Mouse (Mus musculus) kidney, postnatal 0 days (tissue): Measurements from ENCODE around the gene Cdc73. TPM values are rescaled to one million over a fixed set of nuclear protein-coding genes. Genes with fewer than 3 reads are reported as not detected.

Source experiments
- ATAC-seq: fragments of 200-750 bp; cut with Nextera tagmentation; replicated peaks from 2 replicates; pipeline ENCODE4 v1.8.0; 2017; ENCODE audit warnings: low read depth, moderate number of reproducible peaks, moderate TSS enrichment, moderate library complexity; ENCODE audit not compliant: low FRiP score
- DNase-seq: peaks from one replicate; pipeline ENCODE4 v3.0.0-alpha.2; 2016; ENCODE audit warnings: low spot score
- H3K27ac ChIP-seq: fragments of 300-500 bp; sonication (generic); 2 replicates; pipeline ENCODE4 v1.5.1; 2014; ENCODE audit warnings: mild to moderate bottlenecking
- H3K27me3 ChIP-seq: fragments of 300-500 bp; sonication (generic); 2 replicates; pipeline ENCODE4 v1.6.1; 2014; ENCODE audit warnings: low read length, mixed read lengths; ENCODE audit not compliant: insufficient read depth
- H3K36me3 ChIP-seq: fragments of 300-500 bp; sonication (generic); 2 replicates; pipeline ENCODE4 v1.6.1; 2014; ENCODE audit warnings: low read length, mixed read lengths; ENCODE audit not compliant: insufficient read depth
- H3K4me1 ChIP-seq: fragments of 300-500 bp; sonication (generic); replicated peaks from 2 replicates; pipeline ENCODE4 v1.6.1; 2014; ENCODE audit warnings: antibody characterized with exemption, low read length, mixed read lengths; ENCODE audit not compliant: insufficient read depth
- H3K4me2 ChIP-seq: fragments of 300-500 bp; sonication (generic); 2 replicates; pipeline ENCODE4 v1.6.1; 2014; ENCODE audit warnings: mild to moderate bottlenecking, low read length, moderate library complexity, mixed read lengths
- H3K4me3 ChIP-seq: fragments of 300-500 bp; sonication (generic); replicated peaks from 2 replicates; pipeline ENCODE4 v1.5.1; 2014; ENCODE audit warnings: low read depth, low read length
- H3K9ac ChIP-seq: fragments of 300-500 bp; sonication (generic); 2 replicates; pipeline ENCODE4 v1.6.1; 2014; ENCODE audit warnings: low read depth, low read length
- H3K9me3 ChIP-seq: fragments of 300-500 bp; sonication (generic); replicated peaks from 2 replicates; pipeline ENCODE4 v1.6.1; 2016; ENCODE audit warnings: low read length, inconsistent platforms, mixed read lengths
- CTCF ChIP-seq: IDR thresholded peaks from 2 replicates; pipeline ENCODE4 v1.5.1; 2016; ENCODE audit warnings: antibody characterized with exemption, low read depth, mild to moderate bottlenecking, moderate library complexity
- WGBS: fragments of 180-500 bp; shearing (Covaris S2); extraction: QIAGEN DNeasy Blood & Tissue Kit; methylation state at CpG from one replicate; pipeline ENCODE4 v1.1.7; 2014; 5-methylcytosine and 5-hydroxymethylcytosine counted together
- polyA plus RNA-seq: library from polyadenylated mRNA; unstranded; fragments of >200 nt; fragmentation: Nextera tagmentation; extraction: Ambion mirVana; gene quantifications from 2 replicates; pipeline ENCODE4 v1.2.1, GENCODE M21; 2015

The Cdc73 gene
- polyA plus RNA-seq, 1 experiment from 2014 or later = 20.4 TPM

GRCm38 (mm10) chr1:143645386-143645785, 57.3 kb downstream of the Cdc73 start:
- H3K27ac ChIP-seq = no peak overlapping the region

GRCm38 (mm10) chr1:143644221-143644620, 58.5 kb downstream of the Cdc73 start:
- no peaks in the 10 kb centered on the region for H3K36me3 ChIP-seq
- WGBS = 98% methylated on average over 2 of the region's 2 CpGs
- no peak overlapping the region for H3K4me2 ChIP-seq
- no peak overlapping the region for H3K27ac ChIP-seq
- DNase-seq (peak; percentile 91), ATAC-seq (no peak)
- peak; percentile 80 for TF ChIP-seq CTCF
- no peak overlapping the region for H3K9ac ChIP-seq
- no peak overlapping the region for H3K4me3 ChIP-seq
- H3K27me3 ChIP-seq = no peaks in the 10 kb centered on the region
- no peaks in the 10 kb centered on the region for H3K9me3 ChIP-seq
- H3K4me1 ChIP-seq = no peaks in the 10 kb centered on the region

More at GRCm38 (mm10) chr1:143645386-143645785, 57.3 kb downstream of the Cdc73 start:
- no peak for DNase-seq
- no peaks in the 10 kb centered on the region for H3K36me3 ChIP-seq
- H3K4me1 ChIP-seq = no peaks in the 10 kb centered on the region
- H3K4me3 ChIP-seq = no peak overlapping the region
- no peak overlapping the region for H3K9ac ChIP-seq
- no peak for TF ChIP-seq CTCF
- no peak overlapping the region for H3K4me2 ChIP-seq
- no peaks in the 10 kb centered on the region for H3K9me3 ChIP-seq
- ATAC-seq = no peak
- WGBS = 65% methylated on average over 4 of the region's 4 CpGs
- H3K27me3 ChIP-seq = no peaks in the 10 kb centered on the region

- whole genome bisulfite sequencing = 53% methylated on average over 15 of the region's 15 CpGs
- Histone ChIP-seq H3K4me3 (no peak within 1 kb of the TSS), H3K9ac (no peak within 1 kb of the TSS), H3K9me3 (no peaks in the 10 kb centered on the region), H3K4me2 (peak within 1 kb of the TSS; percentile 33), H3K27ac (no peak within 1 kb of the TSS), H3K27me3 (no peaks in the 10 kb centered on the region), H3K4me1 (no peaks in the 10 kb centered on the region), H3K36me3 (no peaks in the 10 kb centered on the region)
- ATAC-seq (no peak), DNase-seq (no peak)
- TF ChIP-seq CTCF = no peak
Measured at GRCm38 (mm10) chr1:143640650-143641407, 61.9 kb downstream of the Cdc73 start, which contains the start of gene B3galt2. B3galt2 (plus strand) TSS chr1:143640664.

- no peaks in the 10 kb centered on the region for H3K4me1 ChIP-seq
- 64% methylated on average over 2 of the region's 2 CpGs for WGBS
- TF ChIP-seq CTCF = no peak
- no peaks in the 10 kb centered on the region for H3K36me3 ChIP-seq
- H3K9me3 ChIP-seq = no peaks in the 10 kb centered on the region
- ATAC-seq = no peak
- no peak overlapping the region for H3K27ac ChIP-seq
- no peak for DNase-seq
- H3K4me2 ChIP-seq = no peak overlapping the region
- H3K9ac ChIP-seq = no peak overlapping the region
- no peak overlapping the region for H3K4me3 ChIP-seq
- H3K27me3 ChIP-seq = no peaks in the 10 kb centered on the region
Measured at GRCm38 (mm10) chr1:143632854-143633587, 69.7 kb downstream of the Cdc73 start.

DNA sequence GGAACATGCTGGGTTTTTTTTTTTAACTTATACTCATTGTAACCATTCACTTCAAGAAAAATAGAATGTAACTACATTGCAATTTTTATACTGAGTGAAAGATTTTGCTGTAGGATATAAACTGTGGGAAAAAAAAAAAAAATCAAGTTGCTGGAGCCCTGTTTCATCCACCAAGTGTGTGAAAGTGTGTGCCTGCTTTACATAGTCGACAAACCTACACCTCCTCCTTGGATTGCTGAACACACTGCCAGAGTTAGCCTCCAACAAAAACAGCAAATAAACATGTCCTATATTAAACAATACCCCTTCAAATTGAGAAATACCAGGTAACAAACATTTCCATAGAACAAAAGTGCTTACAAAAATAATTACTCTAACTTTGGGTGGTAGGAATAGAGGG, 70.3 kb downstream of the Cdc73 start:
- WGBS = 69% methylated on average over 1 of the region's 1 CpGs
- H3K9me3 ChIP-seq = no peaks in the 10 kb centered on the region
- H3K36me3 ChIP-seq = no peaks in the 10 kb centered on the region
- H3K27me3 ChIP-seq = no peaks in the 10 kb centered on the region
- TF ChIP-seq CTCF = no peak
- no peaks in the 10 kb centered on the region for H3K4me1 ChIP-seq
- ATAC-seq (no peak), DNase-seq (no peak)
- no peak overlapping the region for H3K4me2 ChIP-seq
- no peak overlapping the region for H3K9ac ChIP-seq
- no peak overlapping the region for H3K27ac ChIP-seq
- H3K4me3 ChIP-seq = no peak overlapping the region

GRCm38 (mm10) chr1:143631337-143631736, 71.4 kb downstream of the Cdc73 start:
- Histone ChIP-seq H3K9me3 (no peaks in the 10 kb centered on the region), H3K9ac (no peak overlapping the region), H3K27me3 (no peaks in the 10 kb centered on the region), H3K4me3 (no peak overlapping the region), H3K27ac (no peak overlapping the region), H3K36me3 (peaks cover 5% of the 10 kb centered on the region; the same call in 1 of the 2 replicates), H3K4me2 (no peak overlapping the region), H3K4me1 (no peaks in the 10 kb centered on the region)
- no peak for TF ChIP-seq CTCF
- ATAC-seq = no peak
- WGBS = 59% methylated on average over 7 of the region's 7 CpGs
- no peak for DNase-seq
